Mouse (Mus musculus): ENCODE measurements around the gene Cxcl17. TPM values are rescaled to one million over a fixed set of nuclear protein-coding genes. Genes with fewer than 3 reads are reported as not detected.

Cxcl17 gene
- total RNA-seq, 2 experiments from 2014 or later = not detected

Other genes with a start within 250 kb of the Cxcl17 start
- 10 to 100 TPM; 11.0 to 14.1 TPM for gene Pou2f2, start 233.2 kb downstream of the Cxcl17 start, total RNA-seq (2021)
- 10 to 100 TPM; 22.7 to 23.8 TPM for gene Dedd2, start 192.3 kb downstream of the Cxcl17 start, total RNA-seq (2021)
- gene Zfp526, start 191.5 kb downstream of the Cxcl17 start, total RNA-seq (2021) = 1 to 10 TPM; 7.8 to 8.5 TPM
- 100 to 1,000 TPM; 205 TPM for gene Gsk3a, start 175.0 kb downstream of the Cxcl17 start, total RNA-seq (2021)
- 10 to 100 TPM; 47.7 to 55.1 TPM for gene Erf, start 162.1 kb downstream of the Cxcl17 start, total RNA-seq (2021)
- 100 to 1,000 TPM; 244 to 271 TPM for gene Cic, start 145.2 kb downstream of the Cxcl17 start, total RNA-seq (2021)
- gene Pafah1b3, start 114.9 kb downstream of the Cxcl17 start, total RNA-seq (2021) = 10 to 100 TPM; 64.1 to 67.5 TPM
- under 1 TPM in 1 of 2 experiments, not detected in 1; 0.28 TPM for gene Prr19, start 111.5 kb downstream of the Cxcl17 start, total RNA-seq (2021)
- 10 to 100 TPM; 89.2 to 91.0 TPM for gene Tmem145, start 106.8 kb downstream of the Cxcl17 start, total RNA-seq (2021)
- 10 to 100 TPM; 90.4 to 91.8 TPM for gene Megf8, start 95.7 kb downstream of the Cxcl17 start, total RNA-seq (2021)
- gene Cnfn, start 43.2 kb downstream of the Cxcl17 start, total RNA-seq (2021) = not detected
- gene Lipe, start 14.2 kb downstream of the Cxcl17 start, total RNA-seq (2021) = 1 to 10 TPM; 6.9 to 7.8 TPM
- gene Ceacam1, start 64.7 kb upstream of the Cxcl17 start, total RNA-seq (2021) = 1 to 10 TPM; 1.1 to 1.8 TPM
- under 1 TPM in 1 of 2 experiments, not detected in 1; 0.34 TPM for gene Ceacam2, start 127.0 kb upstream of the Cxcl17 start, total RNA-seq (2021)
- gene Erich4, start 203.0 kb upstream of the Cxcl17 start, total RNA-seq (2021) = under 1 TPM in 1 of 2 experiments, not detected in 1; 0.64 TPM
- 10 to 100 TPM; 29.3 to 37.6 TPM for gene Dmac2, start 206.5 kb upstream of the Cxcl17 start, total RNA-seq (2021)
- 1 to 10 TPM in 1 of 2 experiments, under 1 TPM in 1; 0.69 to 1.5 TPM for gene B3gnt8, start 213.8 kb upstream of the Cxcl17 start, total RNA-seq (2021)
- 10 to 100 TPM; 25.0 to 28.9 TPM for gene Bckdha, start 246.1 kb upstream of the Cxcl17 start, total RNA-seq (2021)
- gene Exosc5, start 246.3 kb upstream of the Cxcl17 start, total RNA-seq (2021) = 10 to 100 TPM; 21.8 to 22.0 TPM

Measured in left cerebral cortex, postnatal 10 days (tissue).